Mouse (Mus musculus) left cerebral cortex, adult 11 months (tissue): ENCODE results near the gene Bmp3.

Source experiments
- DNase-seq: peaks from one replicate; pipeline ENCODE4 v3.0.0; 2022; ENCODE audit warnings: low spot score

The Bmp3 gene

DNA sequence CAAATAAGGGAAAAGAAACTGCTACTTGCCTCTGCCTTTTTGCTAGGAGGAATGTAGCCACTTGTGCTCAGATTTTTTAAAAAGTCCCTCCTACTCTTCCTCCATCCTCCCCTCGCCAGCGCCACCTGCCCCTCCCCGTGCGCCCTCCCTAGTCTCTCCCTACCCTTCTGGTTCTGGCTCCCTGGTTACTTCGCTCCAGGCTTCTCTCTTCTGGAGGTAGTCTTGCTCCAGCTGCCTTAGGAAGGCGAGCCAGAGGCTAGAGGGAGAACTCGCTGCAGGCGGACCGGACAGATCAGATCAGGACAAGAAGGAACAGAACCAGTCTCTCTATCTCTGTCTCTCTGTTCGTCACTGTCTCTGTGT, at the start of gene Bmp3:
TSS of gene Bmp3 (plus strand) at position 152 of the 363 bp plus-strand sequence.
- no peak for DNase-seq

DNA sequence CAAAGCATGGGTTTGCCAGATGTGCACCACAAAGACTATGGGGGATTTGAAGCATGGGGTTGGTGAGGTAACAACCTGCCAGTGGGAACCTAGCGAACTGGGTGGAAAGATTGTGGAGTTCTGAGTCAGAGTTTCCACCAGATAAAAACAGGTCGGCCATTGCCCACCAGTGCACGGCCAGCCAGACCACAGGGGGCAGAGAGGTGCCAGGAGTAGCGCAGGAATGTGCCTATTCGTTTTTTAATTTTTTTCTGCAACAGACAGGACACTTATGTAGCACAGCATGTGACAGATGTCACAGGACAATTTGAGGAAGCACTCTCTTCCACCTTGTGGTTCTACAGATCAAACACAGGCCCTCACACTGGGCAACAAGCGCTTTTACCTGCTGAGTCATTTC, 49.5 kb upstream of the Bmp3 start:
- no peak for DNase-seq

DNA sequence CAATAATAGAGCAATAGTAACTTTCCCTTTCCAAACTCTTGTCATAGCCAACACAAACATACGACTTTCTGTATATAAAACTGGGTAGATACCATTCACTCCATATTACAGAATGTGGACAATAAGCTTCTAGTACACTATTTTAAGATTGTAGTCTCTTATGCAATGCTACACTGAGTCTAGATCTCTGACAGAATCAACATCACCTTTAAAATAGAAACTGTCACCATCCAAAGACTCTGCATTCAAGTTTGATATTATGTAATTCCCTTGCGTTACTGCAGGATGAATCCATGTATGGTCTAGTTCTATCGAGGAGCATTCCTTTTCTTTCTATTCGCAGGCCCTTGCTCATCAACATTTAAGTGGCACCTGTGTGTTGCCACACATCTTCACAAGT, 47.7 kb upstream of the Bmp3 start:
- DNase-seq = peak; percentile 1

DNA sequence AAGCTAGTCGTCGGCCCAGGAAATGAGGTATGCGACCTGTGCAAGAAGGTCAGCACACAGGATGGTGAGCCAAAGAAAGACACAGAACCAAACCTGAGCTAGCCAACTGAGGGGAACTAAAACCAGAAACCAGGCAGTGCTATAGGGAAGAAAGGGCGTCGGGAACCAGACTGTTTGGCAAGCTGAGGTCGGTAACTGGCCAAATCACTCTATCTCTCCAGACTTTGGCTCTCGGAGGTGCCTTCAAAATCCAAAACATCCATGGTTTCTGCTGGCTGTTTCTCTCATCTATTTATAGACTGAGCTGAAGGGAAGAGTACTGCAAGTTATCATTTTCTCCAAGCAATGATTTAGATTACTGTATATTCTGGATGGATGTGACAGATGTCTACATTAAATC, 47.2 kb upstream of the Bmp3 start:
- no peak for DNase-seq

DNA sequence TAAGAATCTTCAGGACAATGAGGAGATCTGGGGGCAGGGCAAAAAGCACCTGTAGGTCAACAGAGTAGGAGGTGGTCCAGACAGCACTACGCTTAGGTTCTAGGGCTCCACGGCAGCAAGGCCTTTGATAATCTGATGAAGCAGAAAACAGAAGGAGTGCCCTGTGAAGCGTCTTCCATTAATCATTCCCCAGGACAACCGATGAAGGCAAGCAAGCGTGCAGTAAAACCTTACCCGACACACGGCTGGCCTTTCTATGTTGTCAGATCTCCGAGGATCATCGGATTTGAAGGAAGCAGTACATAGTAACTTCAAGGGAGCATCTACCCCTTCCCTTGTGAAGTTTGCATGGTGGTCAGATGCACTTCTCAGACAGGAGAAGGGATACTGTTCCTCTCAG, 46.3 kb upstream of the Bmp3 start:
- no peak for DNase-seq

DNA sequence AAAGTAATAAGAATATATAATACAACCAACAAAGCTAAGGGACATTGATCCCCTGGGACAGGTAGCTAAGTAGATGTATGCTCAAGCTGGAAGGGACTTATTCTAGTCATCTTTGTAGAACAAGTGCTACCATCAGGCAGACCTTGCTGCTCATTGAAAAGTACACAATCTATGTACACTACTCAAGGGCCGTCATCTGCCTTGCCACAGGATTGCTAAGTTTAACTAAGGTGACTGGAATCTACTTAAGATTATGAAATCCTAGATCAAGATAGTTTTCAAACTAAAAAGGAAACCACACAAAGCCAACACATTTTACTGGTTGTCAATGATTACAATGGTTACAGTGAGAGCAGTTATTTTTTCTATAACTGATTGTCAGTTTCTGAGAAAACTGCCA, 41.8 kb upstream of the Bmp3 start:
- no peak for DNase-seq

DNA sequence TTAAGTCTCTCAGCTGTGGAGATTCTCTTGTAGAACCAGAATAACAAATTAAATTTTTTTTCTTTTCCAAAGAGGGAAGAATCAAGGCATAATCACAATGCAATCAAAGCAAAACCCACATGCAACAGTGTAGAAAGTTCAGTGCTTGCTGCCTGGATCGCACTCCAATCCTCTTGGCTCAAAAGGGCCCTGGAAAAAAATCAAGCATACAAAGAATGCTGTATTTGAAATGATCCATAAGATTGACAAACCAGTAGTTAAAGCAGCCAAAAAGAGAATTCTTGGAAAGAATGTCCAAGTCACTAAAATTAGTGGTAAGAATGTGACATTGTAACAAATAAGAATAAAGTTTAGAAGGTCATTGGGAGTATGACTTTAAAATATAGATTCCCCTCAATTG, 38.9 kb upstream of the Bmp3 start:
- no peak for DNase-seq

DNA sequence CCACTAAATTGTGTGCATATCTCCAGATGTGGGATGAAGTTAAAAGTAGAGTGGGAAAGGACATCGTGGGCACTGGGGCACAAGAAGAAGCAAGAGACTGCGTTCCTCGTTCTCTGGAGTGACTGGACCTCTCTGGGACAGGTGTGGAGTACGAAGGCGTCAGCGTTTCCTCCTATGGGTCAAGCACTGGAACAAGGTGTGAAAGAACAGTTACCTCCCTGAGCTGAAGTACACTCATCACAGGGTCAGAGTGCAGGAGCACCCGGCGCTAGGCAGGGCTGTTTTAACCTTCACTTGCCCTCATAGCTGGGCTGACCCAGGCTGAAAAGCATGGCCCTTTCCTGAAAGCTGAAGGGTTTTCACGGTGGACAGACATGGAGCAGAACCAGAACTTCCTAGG, 20.5 kb upstream of the Bmp3 start:
- DNase-seq = no peak

DNA sequence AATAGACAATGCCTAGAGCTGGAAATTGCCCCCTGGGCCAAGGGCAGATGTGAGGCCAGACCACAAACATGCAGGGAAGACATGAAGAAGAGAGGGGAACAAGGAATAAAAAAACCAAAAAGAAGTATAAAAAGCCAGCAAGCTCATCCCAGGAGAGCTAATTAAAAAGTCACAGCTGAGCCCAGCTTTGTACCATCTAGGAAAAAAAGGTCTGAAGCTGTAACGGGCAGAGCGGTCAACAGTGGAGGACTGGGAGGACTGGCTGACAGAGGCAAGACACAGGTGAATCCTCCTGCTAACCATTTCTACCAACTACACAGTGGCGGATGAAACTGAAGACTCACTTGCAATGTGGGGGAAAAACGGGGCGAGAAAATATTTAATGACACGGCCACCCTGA, 19.9 kb upstream of the Bmp3 start:
- DNase-seq = no peak

DNA sequence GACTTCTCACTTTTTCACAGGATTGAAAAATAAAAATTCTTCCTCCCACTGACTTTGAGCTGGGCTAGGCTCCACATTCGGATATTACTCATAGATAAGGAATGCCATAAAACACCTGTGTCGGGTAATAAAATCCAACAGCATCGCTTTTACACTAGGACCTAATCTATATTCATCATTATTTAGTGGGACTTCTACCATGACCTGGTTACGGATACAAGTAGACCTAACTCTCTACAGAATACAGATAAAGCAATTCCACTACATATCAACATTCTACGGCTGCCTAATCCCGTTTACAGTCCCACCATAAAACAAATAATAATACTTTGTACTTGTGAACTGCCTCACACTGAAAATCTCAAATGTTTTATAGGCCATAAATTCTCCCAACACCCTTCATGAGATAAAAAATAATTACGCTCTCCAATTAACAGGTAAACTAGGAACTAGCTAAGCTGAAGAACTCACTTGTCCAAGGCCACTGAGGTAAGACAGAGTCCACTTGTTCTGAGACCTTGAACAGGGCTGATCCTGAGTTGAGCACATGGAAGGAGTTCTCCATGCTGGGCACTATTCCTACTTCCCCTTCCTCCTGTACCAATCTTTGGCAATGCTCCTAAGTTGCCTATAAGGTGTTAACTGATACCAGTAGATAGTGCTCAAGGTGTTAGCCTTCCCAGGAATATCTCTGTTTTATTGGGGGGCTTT, 11.5 kb upstream of the Bmp3 start:
- no peak for DNase-seq

DNA sequence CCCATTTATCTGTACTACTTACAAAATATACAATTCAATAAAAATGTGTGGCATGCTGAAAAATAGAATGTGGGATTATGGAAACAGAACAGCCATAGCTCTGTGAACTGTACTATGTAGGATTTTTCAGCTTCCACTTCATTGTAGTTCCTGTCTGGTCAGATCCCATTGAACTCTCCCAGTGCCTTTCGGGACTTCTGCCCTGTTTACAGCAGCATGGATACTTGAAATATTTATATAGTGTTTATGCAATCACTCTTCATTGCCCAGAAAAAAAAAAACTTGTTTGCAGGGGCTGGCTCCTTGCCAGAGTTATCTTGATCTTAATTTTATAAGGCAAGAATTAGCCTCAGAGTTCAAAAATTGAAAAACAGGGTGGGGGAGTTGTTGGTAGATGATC, 9.6 kb upstream of the Bmp3 start:
- no peak for DNase-seq

DNA sequence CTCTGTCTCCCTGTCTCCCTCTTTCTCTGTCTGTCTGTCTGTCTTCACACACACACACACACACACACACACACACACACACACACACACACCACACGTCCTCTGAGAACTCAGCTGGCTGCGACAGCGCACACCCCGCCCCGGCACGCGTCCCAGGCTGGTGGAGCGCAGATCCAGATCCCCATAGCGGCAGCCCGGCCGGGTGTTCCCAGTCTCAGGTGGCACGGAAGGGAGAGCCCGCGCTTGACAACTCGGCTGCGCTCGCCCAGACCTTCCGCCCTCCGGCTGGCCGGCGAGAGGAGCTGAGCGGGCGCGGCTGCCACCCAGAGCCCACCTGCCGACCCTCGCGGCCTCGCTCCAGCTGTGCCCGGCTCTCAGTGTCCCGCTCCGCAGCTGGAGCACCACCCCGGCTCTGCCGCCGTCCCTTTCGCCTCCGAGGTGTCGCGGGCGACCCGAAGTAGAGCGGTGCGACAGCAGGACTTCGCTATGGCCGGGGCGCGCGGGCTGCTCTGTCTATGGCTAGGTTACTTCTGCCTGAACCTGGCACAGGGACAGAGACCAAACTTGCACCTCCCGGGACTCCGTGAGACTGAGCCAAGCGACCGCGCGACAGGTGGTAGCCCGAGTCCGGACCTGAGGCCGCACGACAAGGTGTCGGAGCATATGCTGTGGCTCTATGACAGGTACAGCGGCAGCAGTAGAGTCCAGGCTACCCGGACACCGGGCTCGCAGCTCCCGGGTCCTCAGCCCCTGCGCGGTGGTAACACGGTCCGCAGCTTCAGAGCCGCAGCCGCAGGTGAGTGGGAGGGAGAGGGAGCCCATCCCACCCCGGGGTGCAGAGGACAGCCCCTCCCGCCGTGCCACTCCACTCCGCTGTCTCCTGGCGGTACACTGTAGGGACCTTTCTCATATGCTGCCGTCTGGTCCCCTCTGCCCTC, 681 bp downstream of the Bmp3 start:
- no peak for DNase-seq

DNA sequence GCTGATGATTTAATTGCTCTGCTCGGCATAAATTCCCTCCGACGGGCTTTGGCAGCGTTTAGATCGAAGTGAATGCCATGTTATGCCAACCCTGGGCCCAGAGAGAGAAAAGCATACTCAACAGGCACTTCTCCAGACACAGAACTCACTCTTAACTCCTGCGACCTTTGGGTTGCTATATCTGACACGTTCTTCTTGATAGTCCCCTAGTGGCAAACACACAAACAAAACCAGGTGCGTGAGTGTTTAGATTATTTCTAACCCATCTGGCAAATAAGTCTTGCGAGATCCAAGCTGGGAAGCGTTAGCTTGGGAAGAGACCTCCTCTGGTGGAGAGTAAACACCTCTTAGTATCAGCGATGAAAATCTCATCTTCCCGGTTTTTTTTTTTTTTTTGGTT, 1.5 kb downstream of the Bmp3 start:
- no peak for DNase-seq

DNA sequence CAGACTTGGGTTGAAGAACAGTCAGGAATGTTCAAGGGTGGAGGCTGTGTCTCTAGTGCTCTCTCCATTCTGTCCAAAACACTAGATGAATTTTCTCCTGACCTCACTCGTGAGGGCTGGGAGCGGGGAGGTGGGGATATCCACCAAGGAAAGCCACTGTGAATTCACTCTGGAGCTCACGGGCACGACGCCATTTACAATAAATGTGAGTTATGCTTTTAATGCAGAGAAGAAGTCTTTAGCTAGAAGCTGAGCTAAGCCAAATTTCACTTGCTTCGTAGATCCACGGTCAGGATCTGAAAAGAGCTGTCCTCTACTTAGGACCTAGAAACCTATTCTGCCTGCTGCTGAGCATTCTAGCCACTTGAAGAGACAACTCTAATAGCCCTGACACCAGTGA, 2.1 kb downstream of the Bmp3 start:
- no peak for DNase-seq

DNA sequence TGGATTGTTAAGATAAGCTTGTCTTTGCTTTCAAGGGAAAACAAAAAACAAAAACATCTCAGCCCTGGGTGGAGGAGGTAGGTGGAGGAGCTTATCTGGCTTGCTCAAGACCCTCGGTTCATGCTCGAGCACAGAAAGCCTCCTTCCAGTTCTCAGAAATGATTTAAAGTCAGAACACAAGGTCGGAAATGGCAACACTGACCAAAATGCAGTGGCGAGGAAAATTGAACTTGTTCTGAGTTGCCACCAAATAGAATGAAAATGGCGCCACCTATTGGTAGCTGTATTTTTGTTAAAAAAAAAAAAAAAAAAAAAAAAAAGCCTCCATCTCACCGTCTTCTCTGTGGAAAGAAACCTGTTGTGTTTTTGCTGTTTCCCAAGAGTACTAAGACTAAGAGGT, 9.7 kb downstream of the Bmp3 start:
- no peak for DNase-seq

DNA sequence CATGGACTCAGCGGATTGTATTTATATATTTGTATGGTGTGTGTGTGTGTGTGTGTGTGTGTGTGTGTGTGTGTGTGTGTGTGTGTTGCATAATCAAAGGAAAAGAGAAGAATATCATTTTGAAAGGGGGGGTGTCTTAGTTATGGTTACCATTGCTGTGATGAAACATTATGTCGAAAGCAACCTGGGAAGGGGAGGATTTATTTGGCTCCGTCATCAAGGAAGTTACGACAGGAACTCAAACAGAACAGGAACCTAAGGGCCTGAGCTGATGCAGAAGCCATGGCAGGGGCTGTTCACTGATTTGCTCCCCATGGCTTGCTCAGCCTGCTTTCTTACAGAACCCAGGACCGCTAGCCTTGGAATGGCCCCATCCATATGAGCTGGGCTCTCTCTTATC, 10.9 kb downstream of the Bmp3 start:
- DNase-seq = no peak

DNA sequence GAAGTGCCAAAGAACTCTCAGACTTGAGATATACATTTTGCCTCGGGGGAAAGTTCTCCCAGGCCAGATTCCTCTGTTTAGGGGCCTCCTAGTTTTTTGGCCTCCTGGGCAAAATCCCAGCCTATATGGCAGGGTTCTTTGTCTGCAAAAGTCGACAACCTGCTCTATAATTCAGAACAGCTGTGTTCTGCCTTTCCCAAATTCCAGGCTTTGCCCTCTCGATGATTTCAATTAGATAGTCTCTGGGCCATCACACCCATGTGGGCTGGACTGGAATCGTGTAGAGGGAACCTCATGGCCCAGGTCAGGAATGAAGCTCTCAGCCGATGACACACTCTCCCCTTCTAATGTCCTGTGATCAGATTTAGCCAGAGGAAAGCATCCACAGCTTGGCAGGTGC, 21.8 kb downstream of the Bmp3 start:
- no peak for DNase-seq

DNA sequence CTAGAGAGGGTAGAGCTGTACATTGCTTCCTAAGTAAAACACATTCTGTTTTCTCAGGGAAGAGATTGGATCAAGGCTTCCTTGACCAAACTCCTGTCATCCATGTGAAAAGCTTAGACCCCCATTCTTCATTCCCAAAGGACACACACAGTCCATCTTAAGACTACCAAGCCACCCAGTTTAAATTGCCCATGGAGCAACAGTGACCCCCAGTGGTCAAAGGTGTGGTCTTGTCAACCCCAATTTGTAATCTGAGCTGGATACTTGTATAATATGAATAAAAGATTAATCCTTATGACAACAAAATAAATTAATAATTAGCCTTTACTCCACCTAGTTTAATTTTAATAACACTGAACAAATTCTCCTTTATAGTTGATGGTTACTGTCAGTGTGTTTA, 24.7 kb downstream of the Bmp3 start:
- peak; percentile 31 for DNase-seq

DNA sequence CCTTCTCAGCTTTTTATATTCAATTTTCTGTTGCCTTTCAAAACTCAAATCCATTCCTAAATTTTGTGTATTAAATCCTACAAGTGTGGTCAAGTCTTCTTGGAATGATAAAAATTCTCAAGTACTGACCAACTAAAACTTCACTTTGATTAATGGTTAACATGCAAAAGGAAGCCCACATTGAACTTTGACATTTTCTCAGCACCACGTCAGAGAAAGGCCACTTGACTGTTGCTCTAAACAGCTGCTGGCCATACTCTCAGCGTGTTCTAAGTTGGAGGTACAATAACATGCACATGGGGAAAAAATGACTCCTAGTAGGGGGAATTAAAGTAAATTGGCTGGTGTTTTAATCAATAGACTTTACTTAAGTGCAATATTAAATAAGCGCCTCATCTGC, 27.9 kb downstream of the Bmp3 start:
- DNase-seq = no peak

DNA sequence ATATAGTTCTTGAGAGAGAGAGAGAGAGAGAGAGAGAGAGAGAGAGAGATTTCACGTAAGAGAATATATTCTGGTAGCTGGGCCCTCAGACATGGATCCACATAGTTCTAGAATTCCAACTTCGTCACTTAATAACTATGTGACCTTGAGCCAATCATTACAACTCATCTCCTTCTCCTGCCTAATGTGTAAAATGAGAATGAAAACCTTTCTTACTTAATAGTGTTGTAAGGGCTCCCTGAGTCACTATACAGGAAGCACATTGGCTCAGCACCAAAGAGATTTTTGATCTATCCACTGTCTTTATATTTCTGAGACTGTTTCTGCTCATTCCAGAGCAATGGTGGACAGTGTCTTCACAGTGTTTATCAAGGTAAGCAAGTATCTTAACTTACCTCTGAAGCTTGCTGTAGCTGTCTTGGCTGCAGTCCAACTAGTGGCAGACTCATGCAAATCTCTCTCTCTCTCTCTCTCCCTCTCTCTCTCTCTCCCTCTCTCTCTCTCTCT, 36.4 kb downstream of the Bmp3 start:
- no peak for DNase-seq

DNA sequence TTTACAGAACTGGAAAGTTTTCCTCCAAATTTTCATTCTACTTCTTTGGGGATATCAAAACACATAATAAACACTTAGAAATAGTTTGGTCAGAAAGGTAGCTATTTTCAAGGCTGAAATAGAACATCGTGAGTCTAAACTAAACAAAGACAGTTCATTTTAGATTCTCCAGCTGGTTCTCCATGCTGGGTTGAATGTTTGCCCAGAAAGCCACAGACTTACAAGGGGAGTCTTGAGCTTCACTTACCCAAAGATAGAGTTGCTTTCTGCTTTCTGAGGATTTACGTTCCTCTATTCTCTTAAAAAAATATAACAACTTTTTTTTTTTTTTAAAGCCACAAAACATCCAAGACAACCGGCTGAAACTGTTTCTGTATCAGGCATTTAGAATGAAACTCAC, 40.1 kb downstream of the Bmp3 start:
- peak; percentile 4 for DNase-seq

DNA sequence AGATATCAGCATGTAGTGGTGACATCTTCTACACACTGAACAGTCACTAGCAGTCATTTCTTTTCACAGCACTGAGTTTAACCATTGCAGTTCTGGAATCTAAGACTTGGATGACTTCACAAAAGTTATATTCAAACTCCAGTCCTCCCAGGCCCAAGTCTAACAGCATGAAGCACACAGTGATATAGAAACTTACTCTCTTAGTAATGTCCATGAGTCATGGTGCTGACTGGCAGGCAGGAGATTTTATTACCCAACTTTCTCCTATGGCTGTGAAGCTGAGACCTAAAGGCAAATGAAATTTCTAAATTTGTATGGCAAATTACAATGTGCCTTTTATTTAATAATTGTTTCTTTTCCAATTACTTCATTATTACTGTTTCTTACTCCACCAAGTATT, 43.7 kb downstream of the Bmp3 start:
- no peak for DNase-seq

DNA sequence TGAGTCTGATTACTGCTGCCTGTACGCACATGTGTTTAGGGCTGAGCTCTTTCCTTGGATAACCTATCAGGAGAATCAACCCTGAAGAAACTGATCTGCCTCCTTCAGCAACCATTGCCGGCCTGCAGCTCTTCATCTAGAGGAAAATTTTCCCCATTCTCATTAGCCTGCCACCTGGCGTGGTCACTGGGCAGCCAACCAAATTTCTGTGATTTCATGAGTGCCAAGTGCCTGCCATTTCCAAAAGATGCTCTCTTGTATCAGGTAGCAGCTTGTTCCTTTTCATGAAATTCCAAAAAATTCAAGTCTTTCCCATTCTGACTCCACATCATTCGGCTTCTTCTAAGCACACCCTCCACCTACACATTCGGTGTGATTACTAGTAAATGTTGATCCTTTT, 46.7 kb downstream of the Bmp3 start:
- DNase-seq = no peak

DNA sequence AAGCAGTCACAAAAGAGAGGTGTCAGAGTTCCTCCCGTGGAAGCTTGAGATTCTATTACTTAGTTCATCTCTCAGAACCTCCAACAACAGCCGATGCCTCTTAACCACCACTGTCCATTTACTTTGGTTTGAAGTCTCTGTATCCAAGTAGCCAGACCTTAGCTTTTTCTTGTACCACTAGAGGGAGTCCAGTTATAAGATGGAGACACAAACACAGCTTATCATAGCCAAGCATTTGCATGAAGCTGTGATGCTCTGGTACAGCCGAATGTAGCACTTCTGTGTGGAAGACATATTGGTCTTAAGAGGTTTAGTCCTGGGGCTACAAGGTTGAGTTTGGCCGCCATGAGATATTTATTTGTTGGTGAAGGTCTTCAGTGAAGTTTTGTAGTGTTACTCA, 48.1 kb downstream of the Bmp3 start:
- peak; percentile 34 for DNase-seq
